Mouse (Mus musculus) embryonic facial prominence, embryonic 12.5 days (tissue): ENCODE results near the gene Trex2. TPM values are rescaled to one million over a fixed set of nuclear protein-coding genes. Genes with fewer than 3 reads are reported as not detected.
"Not testable (repeated sequence)": the region's sequence is repeated elsewhere in the genome, so short reads cannot be mapped to it uniquely, and the experiment has no call there.

ENCODE experiments used
- ATAC-seq: fragments of 200-750 bp; cut with Nextera tagmentation; 2 replicates; pipeline ENCODE4 v1.8.0; 2017; ENCODE audit not compliant: insufficient number of reproducible peaks, insufficient read depth, low FRiP score, low TSS enrichment
- H3K27ac ChIP-seq: fragments of 300-500 bp; sonication (generic); 2 replicates; pipeline ENCODE4 v1.5.1; 2016; ENCODE audit warnings: mild to moderate bottlenecking
- H3K27me3 ChIP-seq: fragments of 300-500 bp; sonication (generic); 2 replicates; pipeline ENCODE4 v1.6.1; 2016; ENCODE audit warnings: mild to moderate bottlenecking, moderate library complexity
- H3K36me3 ChIP-seq: fragments of 300-500 bp; sonication (generic); 2 replicates; pipeline ENCODE4 v1.6.1; 2016; ENCODE audit warnings: mild to moderate bottlenecking
- H3K4me1 ChIP-seq: fragments of 300-500 bp; sonication (generic); 2 replicates; pipeline ENCODE4 v1.6.1; 2016
- H3K4me2 ChIP-seq: fragments of 300-500 bp; sonication (generic); replicated peaks from 2 replicates; pipeline ENCODE4 v1.6.1; 2016; ENCODE audit warnings: mild to moderate bottlenecking, moderate library complexity
- H3K4me3 ChIP-seq: fragments of 300-500 bp; sonication (generic); 2 replicates; pipeline ENCODE4 v1.5.1; 2016; ENCODE audit warnings: mild to moderate bottlenecking
- H3K9ac ChIP-seq: fragments of 300-500 bp; sonication (generic); 2 replicates; pipeline ENCODE4 v1.6.1; 2016; ENCODE audit warnings: mild to moderate bottlenecking, moderate library complexity
- H3K9me3 ChIP-seq: fragments of 300-500 bp; sonication (generic); 2 replicates; pipeline ENCODE4 v1.6.1; 2016; ENCODE audit warnings: mild to moderate bottlenecking, moderate library complexity
- WGBS: fragments of 180-500 bp; shearing (Covaris S2); methylation state at CpG from one replicate; pipeline ENCODE4 v1.1.7; 2016; 5-methylcytosine and 5-hydroxymethylcytosine counted together
- polyA plus RNA-seq: library from polyadenylated mRNA; unstranded; fragments of >200 nt; fragmentation: Nextera tagmentation; extraction: Ambion mirVana; gene quantifications from 2 replicates; pipeline ENCODE4 v1.2.1, GENCODE M21; 2016

Gene Trex2
- polyA plus RNA-seq, 1 experiment from 2014 or later = not detected

GRCm38 (mm10) chrX:73412767-73413166 lies 22.4 kb downstream of the Trex2 start:
- H3K4me3 ChIP-seq = no peak overlapping the region
- ATAC-seq = no peak
- H3K27ac ChIP-seq = no peak overlapping the region
- H3K36me3 ChIP-seq = no peaks in the 10 kb centered on the region
- peaks cover 12% of the 10 kb centered on the region; the same call in 1 of the 2 replicates for H3K27me3 ChIP-seq
- H3K9me3 ChIP-seq = no peaks in the 10 kb centered on the region
- H3K4me2 ChIP-seq = no peak overlapping the region
- WGBS = 27% methylated on average over 1 of the region's 1 CpGs
- no peaks in the 10 kb centered on the region for H3K4me1 ChIP-seq
- H3K9ac ChIP-seq = no peak overlapping the region

DNA sequence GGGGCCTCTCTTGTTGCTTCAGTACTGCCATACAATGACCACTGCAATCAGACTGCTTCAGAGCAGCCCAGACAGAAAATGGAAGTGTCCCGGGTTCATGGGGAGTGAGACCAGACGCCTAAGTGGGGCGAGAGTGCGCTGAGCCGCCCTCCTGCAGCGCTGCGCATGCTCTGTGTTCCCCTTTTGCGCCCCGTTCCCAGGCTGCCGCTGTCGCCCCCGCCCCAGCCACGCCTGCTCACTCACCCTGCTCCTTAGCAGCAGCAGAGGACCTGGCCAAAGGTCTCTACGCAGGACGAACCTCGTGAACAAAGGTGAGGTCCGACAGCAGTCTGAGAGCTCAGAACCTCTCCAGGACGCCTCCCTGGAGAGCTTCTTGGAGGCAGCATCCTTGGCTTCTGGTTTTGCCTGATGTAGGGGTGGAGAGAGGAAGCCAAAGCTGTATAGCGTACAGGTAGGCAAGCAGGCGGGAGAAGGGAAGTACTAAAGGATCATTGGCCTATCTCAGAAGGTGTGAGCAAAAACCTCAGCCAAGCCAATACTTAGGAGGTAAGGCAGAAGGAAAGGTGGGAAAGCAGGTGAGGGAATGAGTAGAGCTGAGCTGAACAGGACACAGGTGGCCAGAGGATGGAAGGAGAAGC lies 24.1 kb downstream of the Trex2 start, which contains the start of gene Zfp92:
Gene Zfp92 (plus strand): TSS at position 217 of the 638 bp plus-strand sequence.
- Histone ChIP-seq H3K4me3 (peak within 1 kb of the TSS; percentile 25), H3K9ac (no peak within 1 kb of the TSS), H3K9me3 (no peaks in the 10 kb centered on the region), H3K27ac (no peak within 1 kb of the TSS), H3K4me2 (peak within 1 kb of the TSS; percentile 51), H3K27me3 (peaks cover 12% of the 10 kb centered on the region; the same call in 1 of the 2 replicates), H3K4me1 (no peaks in the 10 kb centered on the region), H3K36me3 (no peaks in the 10 kb centered on the region)
- WGBS = 13% methylated on average over 20 of the region's 20 CpGs
- ATAC-seq = no peak

GRCm38 (mm10) chrX:73401616-73402015 lies 33.5 kb downstream of the Trex2 start:
- H3K9me3 ChIP-seq = no peaks in the 10 kb centered on the region
- ATAC-seq = no peak
- 92% methylated on average over 12 of the region's 12 CpGs for WGBS
- no peak overlapping the region for H3K9ac ChIP-seq
- no peaks in the 10 kb centered on the region for H3K4me1 ChIP-seq
- H3K4me3 ChIP-seq = no peak overlapping the region
- no peak overlapping the region for H3K4me2 ChIP-seq
- no peak overlapping the region for H3K27ac ChIP-seq
- H3K27me3 ChIP-seq = 0 out of 2 replicates have a peak, but pooled peaks cover 3% of the 10 kb centered on the region
- no peaks in the 10 kb centered on the region for H3K36me3 ChIP-seq

GRCm38 (mm10) chrX:73400951-73401350 lies 34.2 kb downstream of the Trex2 start:
- ATAC-seq = no peak
- no peak overlapping the region for H3K4me2 ChIP-seq

GRCm38 (mm10) chrX:73398636-73399035 lies 36.5 kb downstream of the Trex2 start, which contains the start of gene Gm18336:
Gm18336 (minus strand) TSS chrX:73398736.
- H3K9me3 ChIP-seq, H3K4me3 ChIP-seq, H3K4me1 ChIP-seq, H3K36me3 ChIP-seq, H3K27ac ChIP-seq, H3K27me3 ChIP-seq, ATAC-seq, H3K4me2 ChIP-seq, H3K9ac ChIP-seq: not testable (repeated sequence)
- 78% methylated on average over 2 of the region's 2 CpGs for WGBS

More at GRCm38 (mm10) chrX:73400951-73401350, 34.2 kb downstream of the Trex2 start:
- Histone ChIP-seq H3K27me3 (0 out of 2 replicates have a peak, but pooled peaks cover 6% of the 10 kb centered on the region), H3K9ac (no peak overlapping the region), H3K4me3 (no peak overlapping the region), H3K27ac (no peak overlapping the region), H3K4me1 (no peaks in the 10 kb centered on the region), H3K9me3 (no peaks in the 10 kb centered on the region), H3K36me3 (no peaks in the 10 kb centered on the region)
- 91% methylated on average over 20 of the region's 20 CpGs for WGBS

DNA sequence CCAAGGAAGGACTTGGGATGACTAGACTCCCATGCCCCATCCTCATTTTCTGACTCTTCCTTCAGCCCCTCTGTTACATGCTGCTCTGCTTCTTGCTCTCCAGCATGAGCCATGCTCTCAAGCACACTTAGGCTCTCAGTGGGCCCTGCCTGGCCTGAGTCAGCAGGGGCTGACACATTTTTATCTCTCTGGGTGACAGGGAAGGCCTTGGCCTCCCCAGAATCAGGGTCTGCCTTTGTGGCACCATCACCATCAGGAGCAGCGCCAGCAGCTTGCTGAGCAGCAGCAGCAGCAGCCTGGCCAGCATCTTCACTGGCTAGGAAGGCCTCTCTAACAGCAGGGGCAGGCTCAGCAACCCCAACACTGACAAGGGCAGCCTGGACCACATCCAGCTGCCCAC lies 38.7 kb downstream of the Trex2 start:
- WGBS = 80% methylated on average over 1 of the region's 1 CpGs
- ATAC-seq = no peak
- H3K4me2 ChIP-seq = no peak overlapping the region
- H3K36me3 ChIP-seq = no peaks in the 10 kb centered on the region
- no peak overlapping the region for H3K4me3 ChIP-seq
- no peak overlapping the region for H3K9ac ChIP-seq
- no peaks in the 10 kb centered on the region for H3K9me3 ChIP-seq
- H3K27me3 ChIP-seq = peaks cover 6% of the 10 kb centered on the region; the same call in 1 of the 2 replicates
- no peak overlapping the region for H3K27ac ChIP-seq
- H3K4me1 ChIP-seq = no peaks in the 10 kb centered on the region

GRCm38 (mm10) chrX:73391481-73391880 lies 43.7 kb downstream of the Trex2 start:
- Histone ChIP-seq H3K36me3 (no peaks in the 10 kb centered on the region), H3K4me3 (no peak overlapping the region), H3K4me2 (no peak overlapping the region), H3K27ac (no peak overlapping the region), H3K9me3 (no peaks in the 10 kb centered on the region), H3K4me1 (no peaks in the 10 kb centered on the region), H3K27me3 (peaks cover 2% of the 10 kb centered on the region; the same call in 1 of the 2 replicates), H3K9ac (no peak overlapping the region)
- no peak for ATAC-seq
- 87% methylated on average over 4 of the region's 4 CpGs for WGBS

DNA sequence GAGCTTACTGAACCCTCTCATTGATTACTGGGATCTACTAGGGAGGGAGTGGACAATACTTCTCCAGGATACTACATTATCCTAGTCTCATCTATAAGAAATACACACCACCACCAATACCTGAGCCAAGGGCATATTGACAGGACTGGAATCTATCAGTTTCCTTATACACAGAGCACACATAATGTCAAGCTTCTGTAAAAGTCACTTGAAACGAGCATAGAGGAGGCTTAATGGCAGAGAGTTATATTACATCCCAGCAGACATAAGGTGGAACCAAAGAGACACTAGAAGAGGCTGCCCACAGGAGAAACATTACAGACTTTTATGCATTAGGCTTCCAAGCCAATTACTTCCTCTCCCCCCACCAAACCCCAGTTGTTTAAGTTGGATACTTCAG lies 50.2 kb downstream of the Trex2 start:
- WGBS = 25% methylated on average over 1 of the region's 1 CpGs
- Histone ChIP-seq H3K9me3 (no peaks in the 10 kb centered on the region), H3K27ac (no peak overlapping the region), H3K27me3 (no peaks in the 10 kb centered on the region), H3K4me1 (no peaks in the 10 kb centered on the region), H3K4me3 (no peak overlapping the region), H3K9ac (no peak overlapping the region), H3K4me2 (no peak overlapping the region), H3K36me3 (no peaks in the 10 kb centered on the region)
- ATAC-seq = no peak

DNA sequence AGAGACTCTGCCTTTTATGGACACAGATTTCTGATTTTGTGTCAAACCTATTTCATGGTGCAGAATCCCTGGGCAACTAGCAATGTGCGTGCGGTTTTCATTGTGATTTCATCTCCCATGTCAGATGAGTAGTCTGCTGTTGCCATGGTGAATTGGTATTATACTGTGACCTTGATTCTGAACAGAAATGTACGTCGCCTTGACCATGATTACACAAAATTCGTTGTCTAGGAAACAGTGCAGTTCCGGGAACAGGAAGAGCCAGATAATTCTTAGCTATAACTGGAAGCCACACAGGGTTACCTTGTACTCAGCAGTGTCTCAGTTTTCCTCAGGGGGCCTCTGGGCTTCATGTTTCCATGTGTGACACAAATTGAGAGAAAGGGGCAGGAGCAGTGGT lies 50.7 kb downstream of the Trex2 start:
- Histone ChIP-seq H3K36me3 (no peaks in the 10 kb centered on the region), H3K4me1 (no peaks in the 10 kb centered on the region), H3K27ac (no peak overlapping the region), H3K9me3 (no peaks in the 10 kb centered on the region), H3K9ac (no peak overlapping the region), H3K4me3 (no peak overlapping the region), H3K27me3 (no peaks in the 10 kb centered on the region), H3K4me2 (no peak overlapping the region)
- no peak for ATAC-seq
- WGBS = 58% methylated on average over 6 of the region's 6 CpGs

Other genes with a start within 250 kb of the Trex2 start
- 10.4 and 11.2 TPM in 2 replicates for gene Xlr3b, start 243.1 kb downstream of the Trex2 start, polyA plus RNA-seq
- 0.64 and 0.69 TPM in 2 replicates for gene Xlr4b, start 221.0 kb downstream of the Trex2 start, polyA plus RNA-seq
- 11.6 and 11.8 TPM in 2 replicates for gene F8a, start 207.1 kb downstream of the Trex2 start, polyA plus RNA-seq
- 0.47 TPM in 1 of 2 replicates, not detected in the other for gene Xlr4c, start 192.2 kb downstream of the Trex2 start, polyA plus RNA-seq
- not detected in 2 replicates for gene Xlr3c, start 170.0 kb downstream of the Trex2 start, polyA plus RNA-seq
- not detected in 2 replicates for gene Xlr5a, start 142.4 kb downstream of the Trex2 start, polyA plus RNA-seq
- gene Xlr5c, start 142.4 kb downstream of the Trex2 start, polyA plus RNA-seq = not detected in 2 replicates
- not detected in 2 replicates for gene Gm45015, start 98.5 kb downstream of the Trex2 start, polyA plus RNA-seq
- 21.2 and 21.6 TPM in 2 replicates for gene Zfp275, start 92.7 kb downstream of the Trex2 start, polyA plus RNA-seq
- not detected in 2 replicates for gene Gm18336, start 36.6 kb downstream of the Trex2 start, polyA plus RNA-seq
- 0.19 and 0.29 TPM in 2 replicates for gene Zfp92, start 24.2 kb downstream of the Trex2 start, polyA plus RNA-seq
- gene Haus7, start 23.7 kb upstream of the Trex2 start, polyA plus RNA-seq = 81.1 and 85.4 TPM in 2 replicates
- 43.0 and 46.6 TPM in 2 replicates for gene Bgn, start 48.3 kb upstream of the Trex2 start, polyA plus RNA-seq
- gene Atp2b3, start 67.7 kb upstream of the Trex2 start, polyA plus RNA-seq = 0.69 and 0.73 TPM in 2 replicates
- gene Dusp9, start 204.1 kb upstream of the Trex2 start, polyA plus RNA-seq = 23.2 and 23.7 TPM in 2 replicates
- gene Pnck, start 224.8 kb upstream of the Trex2 start, polyA plus RNA-seq = 13.1 and 13.5 TPM in 2 replicates
- 8.3 and 9.0 TPM in 2 replicates for gene Slc6a8, start 237.8 kb upstream of the Trex2 start, polyA plus RNA-seq